Mouse (Mus musculus) R1 (cell line): ENCODE data around the gene Cryge.
A peak's percentile ranks its signal among the peaks of the same experiment; 100 is the strongest.
"Not testable (repeated sequence)": the region's sequence is repeated elsewhere in the genome, so short reads cannot be mapped to it uniquely, and the experiment has no call there.

ENCODE experiments used
- DNase-seq: peaks from one replicate; pipeline ENCODE4 v3.0.0-alpha.2; 2018; ENCODE audit warnings: low read depth, low spot score

Cryge gene

GRCm38 (mm10) chr1:65050952-65051351 lies at the start of gene Cryge:
Cryge (minus strand) TSS chr1:65051149.
- DNase-seq = not testable (repeated sequence)

GRCm38 (mm10) chr1:65096953-65097352 lies 46.0 kb upstream of the Cryge start:
- no peak for DNase-seq

- DNase-seq = no peak
These were observed 40.6 kb upstream of the Cryge start for GRCm38 (mm10) chr1:65091566-65091965.

- DNase-seq = no peak
These were observed 39.4 kb upstream of the Cryge start for GRCm38 (mm10) chr1:65090370-65090769.

- no peak for DNase-seq
These were observed 37.8 kb upstream of the Cryge start for GRCm38 (mm10) chr1:65088567-65089356.

GRCm38 (mm10) chr1:65082188-65082587 lies 31.2 kb upstream of the Cryge start, which contains the start of gene Crygb:
Crygb (minus strand) TSS chr1:65082288.
- DNase-seq = no peak

GRCm38 (mm10) chr1:65075607-65076006 lies 24.7 kb upstream of the Cryge start:
- DNase-seq = peak; percentile 46

GRCm38 (mm10) chr1:65073589-65073988 lies 22.6 kb upstream of the Cryge start, which contains the start of gene Crygc:
Crygc (minus strand) TSS chr1:65073689.
- DNase-seq = no peak

GRCm38 (mm10) chr1:65067842-65068241 lies 16.9 kb upstream of the Cryge start:
- DNase-seq = peak; percentile 58

- no peak for DNase-seq
These were observed 13.3 kb upstream of the Cryge start for GRCm38 (mm10) chr1:65064201-65064600.

- DNase-seq = no peak
These were observed 12.4 kb upstream of the Cryge start, which contains the start of gene Crygd for GRCm38 (mm10) chr1:65063352-65063751. Crygd (minus strand) TSS chr1:65063452.

- DNase-seq = peak; percentile 54
These were observed 1.2 kb upstream of the Cryge start for GRCm38 (mm10) chr1:65052140-65052539.

GRCm38 (mm10) chr1:65051696-65052095 lies 747 bp upstream of the Cryge start:
- DNase-seq = peak; percentile 58

GRCm38 (mm10) chr1:65048781-65049180 lies 2.2 kb downstream of the Cryge start:
- DNase-seq = peak; percentile 51

- peak; percentile 45 for DNase-seq
These were observed 4.4 kb downstream of the Cryge start for GRCm38 (mm10) chr1:65046401-65047109.

- DNase-seq = no peak
These were observed 7.5 kb downstream of the Cryge start for GRCm38 (mm10) chr1:65043433-65043832.

GRCm38 (mm10) chr1:65041837-65042236 lies 9.1 kb downstream of the Cryge start:
- DNase-seq = no peak

GRCm38 (mm10) chr1:65040806-65041205 lies 10.1 kb downstream of the Cryge start:
- DNase-seq = peak; percentile 95

- no peak for DNase-seq
These were observed 11.3 kb downstream of the Cryge start for GRCm38 (mm10) chr1:65039679-65040078.

- DNase-seq = peak; percentile 98
These were observed 13.4 kb downstream of the Cryge start for GRCm38 (mm10) chr1:65037542-65037941.

GRCm38 (mm10) chr1:65035513-65035912 lies 15.4 kb downstream of the Cryge start:
- DNase-seq = no peak

GRCm38 (mm10) chr1:65032641-65033040 lies 18.3 kb downstream of the Cryge start, which contains the start of gene Akr1cl:
Akr1cl (minus strand) TSS chr1:65032759.
- no peak for DNase-seq

- DNase-seq = peak; percentile 32
These were observed 22.7 kb downstream of the Cryge start for GRCm38 (mm10) chr1:65028206-65028605.
